Mouse (Mus musculus) forebrain, embryonic 10.5 days (tissue): ENCODE results near the gene Lpin1. TPM values are rescaled to one million over a fixed set of nuclear protein-coding genes. Genes with fewer than 3 reads are reported as not detected.

Experiments used
- DNase-seq: peaks from one replicate; pipeline ENCODE4 v3.0.0-alpha.2; 2017; ENCODE audit warnings: low spot score; ENCODE audit errors: extremely low spot score
- H3K27ac ChIP-seq: fragments of 300-500 bp; sonication (generic); 2 replicates; pipeline ENCODE4 v1.5.1; 2016; ENCODE audit warnings: mild to moderate bottlenecking
- H3K27me3 ChIP-seq: fragments of 300-500 bp; sonication (generic); 2 replicates; pipeline ENCODE4 v1.6.1; 2016; ENCODE audit warnings: mild to moderate bottlenecking; ENCODE audit not compliant: poor library complexity, severe bottlenecking
- H3K36me3 ChIP-seq: fragments of 300-500 bp; sonication (generic); replicated peaks from 2 replicates; pipeline ENCODE4 v1.6.1; 2016; ENCODE audit warnings: mild to moderate bottlenecking, moderate library complexity
- H3K4me1 ChIP-seq: fragments of 300-500 bp; sonication (generic); 2 replicates; pipeline ENCODE4 v1.6.1; 2016
- H3K4me3 ChIP-seq: fragments of 300-500 bp; sonication (generic); 2 replicates; pipeline ENCODE4 v1.5.1; 2016; ENCODE audit warnings: mild to moderate bottlenecking, moderate library complexity
- H3K9me3 ChIP-seq: fragments of 300-500 bp; sonication (generic); 2 replicates; pipeline ENCODE4 v1.6.1; 2016; ENCODE audit warnings: mild to moderate bottlenecking, moderate library complexity
- WGBS: fragments of 180-500 bp; shearing (Covaris S2); methylation state at CpG from one replicate; pipeline ENCODE4 v1.1.7; 2016; 5-methylcytosine and 5-hydroxymethylcytosine counted together
- polyA plus RNA-seq: library from polyadenylated mRNA; unstranded; fragments of >200 nt; fragmentation: Nextera tagmentation; extraction: Ambion mirVana; gene quantifications from 2 replicates; pipeline ENCODE4 v1.2.1, GENCODE M21; 2016

Gene Lpin1
- polyA plus RNA-seq, 1 experiment from 2014 or later: 4.4 TPM

DNA sequence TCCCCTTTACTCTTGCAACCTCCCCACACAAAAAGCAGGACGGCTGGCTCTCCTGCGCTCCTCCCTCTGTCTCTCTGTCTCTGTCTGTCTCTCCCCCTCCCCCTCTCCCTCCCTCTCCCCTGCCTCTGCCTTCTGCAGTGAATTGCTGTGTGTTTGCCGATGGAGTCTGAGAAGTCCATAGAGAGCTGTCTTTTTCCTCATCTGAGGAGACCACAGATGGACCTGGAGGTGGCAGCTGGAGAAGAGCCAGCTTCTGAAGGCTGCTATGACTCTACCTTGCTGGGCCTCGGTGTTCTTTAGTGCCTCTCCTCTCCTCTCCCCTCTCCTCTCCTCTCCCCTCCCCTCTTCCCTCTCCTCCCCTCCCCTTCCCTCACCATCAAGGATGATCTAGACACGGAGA lies 5.1 kb downstream of the Lpin1 start:
- WGBS: 80% methylated on average over 5 of the region's 5 CpGs
- DNase-seq: no peak
- peaks cover 6% of the 10 kb centered on the region; the same call in 1 of the 2 replicates for H3K4me1 ChIP-seq
- H3K27me3 ChIP-seq: no peaks in the 10 kb centered on the region
- no peak overlapping the region for H3K4me3 ChIP-seq
- no peaks in the 10 kb centered on the region for H3K36me3 ChIP-seq
- H3K9me3 ChIP-seq: peaks cover 5% of the 10 kb centered on the region; the same call in 1 of the 2 replicates
- no peak overlapping the region for H3K27ac ChIP-seq

DNA sequence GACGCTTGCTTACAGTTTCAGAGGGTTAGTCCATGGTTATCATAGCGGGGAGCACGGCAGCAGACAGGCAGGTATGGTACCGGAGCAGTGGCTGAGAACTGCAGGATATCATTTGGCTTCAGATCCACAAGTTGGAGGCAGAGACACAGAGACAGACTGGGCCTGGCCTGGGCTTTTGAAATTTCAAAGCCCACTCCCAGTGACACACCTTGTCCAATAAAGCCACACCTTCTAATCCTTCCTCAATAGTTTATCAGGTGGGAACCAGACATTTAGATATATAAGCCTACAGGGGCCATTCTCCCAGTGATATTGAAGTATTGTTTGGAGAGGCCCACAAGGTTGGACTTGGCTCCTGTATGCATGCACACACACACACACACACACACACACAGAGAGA lies 8.5 kb downstream of the Lpin1 start:
- Histone ChIP-seq H3K9me3 (no peaks in the 10 kb centered on the region), H3K27me3 (no peaks in the 10 kb centered on the region), H3K4me1 (peaks cover 20% of the 10 kb centered on the region), H3K36me3 (no peaks in the 10 kb centered on the region), H3K4me3 (no peak overlapping the region), H3K27ac (no peak overlapping the region)
- DNase-seq: no peak
- WGBS: 93% methylated on average over 4 of the region's 4 CpGs

DNA sequence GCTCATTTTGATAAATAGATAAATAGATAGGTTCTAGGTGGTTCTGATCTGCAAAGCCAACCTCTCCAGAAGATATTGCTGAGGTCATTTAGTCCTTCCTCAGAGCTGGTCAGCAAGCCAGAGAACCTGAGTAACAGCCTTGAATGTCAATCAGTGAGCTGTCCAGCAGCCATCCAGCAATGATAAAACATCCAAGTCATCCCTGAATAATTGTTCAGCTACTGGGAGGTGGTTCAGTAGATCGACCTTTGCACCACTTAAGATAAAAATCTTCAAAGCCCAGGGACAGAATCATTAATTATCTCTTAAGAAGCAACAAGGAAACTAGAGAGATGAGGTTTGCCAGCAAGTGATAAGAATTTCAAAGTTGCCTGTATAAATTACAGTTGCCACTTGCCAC lies 10.4 kb downstream of the Lpin1 start:
- DNase-seq: no peak
- no peak overlapping the region for H3K4me3 ChIP-seq
- H3K27me3 ChIP-seq: no peaks in the 10 kb centered on the region
- H3K9me3 ChIP-seq: no peaks in the 10 kb centered on the region
- 88% methylated on average over 1 of the region's 1 CpGs for WGBS
- no peaks in the 10 kb centered on the region for H3K36me3 ChIP-seq
- H3K27ac ChIP-seq: no peak overlapping the region
- peaks cover 20% of the 10 kb centered on the region for H3K4me1 ChIP-seq

DNA sequence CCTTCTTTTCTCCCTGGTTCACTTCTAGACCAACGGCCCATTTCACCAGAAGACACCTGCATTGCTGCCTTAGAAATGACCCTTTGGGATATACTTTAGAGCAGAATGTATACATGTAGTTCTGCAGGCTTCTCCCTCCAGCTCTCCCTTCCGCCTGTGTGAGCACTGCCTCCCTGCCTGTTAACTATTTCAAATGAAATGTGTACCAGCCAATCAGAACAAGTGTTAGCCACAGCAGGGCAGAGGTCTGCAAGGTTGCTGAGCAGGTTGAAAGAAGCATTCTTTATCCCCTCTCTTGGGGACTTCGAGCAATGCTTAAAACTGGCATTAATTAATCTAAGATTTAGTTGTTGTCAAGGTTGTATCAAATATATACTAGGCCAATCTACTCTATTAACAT lies 11.4 kb downstream of the Lpin1 start:
- Histone ChIP-seq H3K9me3 (no peaks in the 10 kb centered on the region), H3K27ac (no peak overlapping the region), H3K36me3 (no peaks in the 10 kb centered on the region), H3K4me3 (no peak overlapping the region), H3K27me3 (no peaks in the 10 kb centered on the region), H3K4me1 (peaks cover 20% of the 10 kb centered on the region)
- DNase-seq: no peak
- 59% methylated on average over 3 of the region's 3 CpGs for WGBS

DNA sequence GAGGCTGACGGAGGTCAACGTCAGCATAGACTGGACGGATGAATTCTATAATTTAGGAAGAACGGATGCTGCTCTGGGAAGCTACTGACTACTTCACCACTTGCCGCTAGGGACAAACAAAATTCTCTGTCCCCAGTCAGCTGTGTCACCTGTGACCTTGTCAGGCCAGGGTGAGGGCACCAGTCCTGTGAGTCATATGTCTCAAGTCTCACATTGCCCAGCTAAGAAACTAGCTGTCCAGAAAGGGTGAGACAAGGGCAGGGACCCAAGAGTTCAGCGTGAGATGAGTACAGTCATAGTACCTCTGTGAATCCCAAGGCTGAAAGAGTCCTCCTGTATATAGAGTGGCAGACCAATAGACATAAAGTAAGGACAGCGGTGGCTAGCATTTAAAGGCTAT lies 17.0 kb downstream of the Lpin1 start:
- Histone ChIP-seq H3K4me1 (peaks cover 47% of the 10 kb centered on the region), H3K9me3 (no peaks in the 10 kb centered on the region), H3K27me3 (peaks cover 12% of the 10 kb centered on the region), H3K36me3 (no peaks in the 10 kb centered on the region), H3K27ac (0 out of 2 replicates have a peak overlapping the region, but pooled peaks have one; percentile 6), H3K4me3 (no peak overlapping the region)
- 94% methylated on average over 7 of the region's 7 CpGs for WGBS
- no peak for DNase-seq

DNA sequence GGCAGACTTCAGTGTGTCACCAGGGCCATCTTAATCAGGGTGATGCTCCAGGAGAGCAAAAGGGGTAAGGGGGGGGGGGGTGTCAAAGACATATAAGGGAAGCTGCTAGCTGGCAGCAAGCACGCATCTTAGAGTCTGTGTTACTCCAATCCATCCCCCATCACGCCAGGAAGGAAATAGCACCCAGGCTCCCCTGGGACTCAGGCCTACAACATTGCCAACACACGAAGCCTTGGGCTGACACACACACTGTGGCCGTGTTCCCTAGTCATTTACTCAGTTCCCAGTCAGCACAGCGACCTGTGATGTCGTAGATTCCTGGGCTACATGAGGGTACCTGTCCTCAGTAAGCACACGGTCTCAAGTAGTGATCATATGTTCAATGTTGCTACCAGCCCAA lies 17.8 kb downstream of the Lpin1 start:
- no peaks in the 10 kb centered on the region for H3K36me3 ChIP-seq
- H3K4me3 ChIP-seq: no peak overlapping the region
- H3K27ac ChIP-seq: peak overlapping the region; percentile 79
- DNase-seq: no peak
- H3K27me3 ChIP-seq: peaks cover 12% of the 10 kb centered on the region
- WGBS: 86% methylated on average over 7 of the region's 7 CpGs
- peaks cover 55% of the 10 kb centered on the region for H3K4me1 ChIP-seq
- no peaks in the 10 kb centered on the region for H3K9me3 ChIP-seq

DNA sequence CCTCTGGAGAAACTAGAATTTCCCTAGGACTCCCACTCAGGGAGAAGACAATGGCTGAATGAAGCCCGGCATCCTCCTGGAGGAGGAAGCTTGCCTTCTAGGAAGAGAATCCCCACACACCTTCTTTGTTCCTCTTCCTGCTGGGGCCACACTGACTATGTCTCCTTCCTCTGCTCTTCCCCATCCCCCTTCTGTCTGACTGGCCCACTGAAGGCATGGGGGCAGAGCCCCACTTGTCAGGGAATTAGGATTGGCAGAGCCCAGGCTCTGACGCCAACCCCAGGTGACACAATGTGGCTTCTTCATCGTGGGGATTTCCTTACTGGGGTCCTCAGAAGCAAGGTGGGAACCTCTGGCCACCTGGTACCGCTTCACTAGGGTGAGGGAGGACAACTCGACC lies 18.3 kb downstream of the Lpin1 start:
- no peaks in the 10 kb centered on the region for H3K36me3 ChIP-seq
- H3K27ac ChIP-seq: peak overlapping the region; percentile 79
- DNase-seq: no peak
- WGBS: 62% methylated on average over 5 of the region's 5 CpGs
- peaks cover 59% of the 10 kb centered on the region for H3K4me1 ChIP-seq
- H3K9me3 ChIP-seq: no peaks in the 10 kb centered on the region
- H3K27me3 ChIP-seq: peaks cover 12% of the 10 kb centered on the region
- no peak overlapping the region for H3K4me3 ChIP-seq

DNA sequence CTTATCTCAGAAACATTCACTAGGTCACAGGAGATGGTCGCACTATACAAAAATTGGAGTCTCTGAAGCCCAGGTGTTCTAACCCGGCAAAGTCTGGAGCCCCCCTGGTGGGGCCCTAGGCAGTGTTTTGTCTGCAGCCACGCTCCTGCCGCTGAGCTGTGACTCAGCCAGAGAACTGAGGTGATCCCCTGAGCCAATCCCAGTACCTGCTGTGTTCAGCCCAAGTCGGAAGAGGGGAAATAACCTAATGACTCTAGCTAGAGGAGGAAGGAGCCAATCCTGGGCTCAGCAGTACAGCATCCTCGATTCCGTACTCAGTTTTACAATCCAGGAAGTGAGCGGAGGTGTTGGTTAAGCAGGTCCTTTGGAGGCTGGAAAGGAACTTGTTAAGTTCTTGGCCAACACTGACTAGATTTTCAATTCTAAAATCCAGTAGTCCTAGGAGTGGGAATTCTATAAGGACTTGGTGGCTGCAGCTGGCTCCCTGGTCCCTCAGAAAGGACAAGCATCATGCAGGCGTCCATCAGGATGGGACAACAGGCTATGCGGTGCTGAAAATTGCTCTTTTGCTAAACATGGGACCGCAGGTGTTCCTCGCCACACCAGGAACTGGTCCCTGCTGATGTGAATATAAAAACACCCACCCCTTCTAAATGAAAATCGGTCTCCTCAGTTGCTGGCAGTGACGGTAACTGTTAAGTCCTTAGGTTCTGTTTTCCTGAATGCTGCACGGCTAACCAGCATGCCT lies 19.1 kb downstream of the Lpin1 start:
- peak overlapping the region; percentile 43 for H3K4me3 ChIP-seq
- peak; percentile 85 for DNase-seq
- no peaks in the 10 kb centered on the region for H3K36me3 ChIP-seq
- H3K9me3 ChIP-seq: no peaks in the 10 kb centered on the region
- WGBS: 9% methylated on average over 15 of the region's 15 CpGs
- H3K27ac ChIP-seq: peak overlapping the region; percentile 79
- peaks cover 59% of the 10 kb centered on the region for H3K4me1 ChIP-seq
- H3K27me3 ChIP-seq: peaks cover 12% of the 10 kb centered on the region

DNA sequence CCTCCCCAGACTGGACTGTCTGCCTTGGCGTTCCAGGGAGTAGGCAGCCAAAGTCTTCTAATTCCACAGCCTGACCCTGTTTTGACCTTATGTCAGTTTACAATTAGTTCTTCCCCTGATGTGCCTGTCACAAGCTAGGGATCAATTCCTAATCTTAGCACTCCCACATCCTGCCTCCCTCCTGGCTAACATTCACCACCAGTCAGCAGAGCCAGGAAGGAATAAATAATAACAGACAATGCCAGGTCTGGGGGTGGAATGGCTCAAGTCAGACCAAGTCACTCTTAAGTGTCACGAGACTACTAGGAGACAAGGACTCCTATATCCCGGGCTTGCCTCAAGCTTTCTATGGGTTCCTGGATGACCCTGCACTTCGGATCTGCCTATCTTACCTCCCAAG lies 20.8 kb downstream of the Lpin1 start:
- DNase-seq: no peak
- no peaks in the 10 kb centered on the region for H3K36me3 ChIP-seq
- peaks cover 12% of the 10 kb centered on the region for H3K27me3 ChIP-seq
- no peaks in the 10 kb centered on the region for H3K9me3 ChIP-seq
- H3K4me3 ChIP-seq: peak overlapping the region; percentile 76
- peaks cover 59% of the 10 kb centered on the region for H3K4me1 ChIP-seq
- peak overlapping the region; percentile 89 for H3K27ac ChIP-seq
- WGBS: 30% methylated on average over 4 of the region's 4 CpGs

DNA sequence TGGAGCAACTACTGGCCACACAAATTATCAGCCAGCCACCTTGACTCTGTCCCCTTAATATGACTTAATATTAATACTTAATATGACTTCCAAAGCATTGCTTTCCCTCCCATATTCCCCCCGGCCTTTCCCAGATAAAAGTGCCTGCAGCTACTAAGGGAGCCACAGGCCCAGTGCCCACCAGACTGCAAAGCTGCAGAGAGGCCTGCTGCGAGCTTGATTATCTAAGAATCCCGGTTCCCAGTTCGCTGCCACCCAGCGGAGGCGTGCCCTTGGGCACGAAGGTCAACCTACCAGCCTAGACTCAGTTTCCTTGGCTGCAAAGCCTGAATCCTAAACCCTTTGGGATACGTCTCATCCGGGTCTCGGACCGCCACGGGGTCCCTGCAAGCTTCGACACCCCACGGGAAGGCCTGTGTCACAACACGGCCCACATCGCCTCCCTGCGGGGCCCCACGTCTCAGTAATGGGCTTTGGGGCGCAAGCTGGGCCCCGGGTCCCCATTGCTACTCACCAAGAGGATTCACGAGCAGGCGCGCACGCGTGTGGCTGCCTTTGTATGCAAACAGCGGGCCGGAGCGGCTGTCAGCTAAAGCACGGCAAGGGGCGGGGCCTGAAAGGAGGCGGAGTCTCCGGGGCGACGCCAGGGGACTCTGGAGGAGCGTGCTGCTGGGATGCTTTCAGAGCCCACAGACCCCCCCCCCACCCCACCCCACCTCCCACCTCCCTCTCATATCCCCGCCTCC lies 21.4 kb downstream of the Lpin1 start:
- WGBS: under 1% methylated on average over 36 of the region's 36 CpGs
- H3K36me3 ChIP-seq: no peaks in the 10 kb centered on the region

DNA sequence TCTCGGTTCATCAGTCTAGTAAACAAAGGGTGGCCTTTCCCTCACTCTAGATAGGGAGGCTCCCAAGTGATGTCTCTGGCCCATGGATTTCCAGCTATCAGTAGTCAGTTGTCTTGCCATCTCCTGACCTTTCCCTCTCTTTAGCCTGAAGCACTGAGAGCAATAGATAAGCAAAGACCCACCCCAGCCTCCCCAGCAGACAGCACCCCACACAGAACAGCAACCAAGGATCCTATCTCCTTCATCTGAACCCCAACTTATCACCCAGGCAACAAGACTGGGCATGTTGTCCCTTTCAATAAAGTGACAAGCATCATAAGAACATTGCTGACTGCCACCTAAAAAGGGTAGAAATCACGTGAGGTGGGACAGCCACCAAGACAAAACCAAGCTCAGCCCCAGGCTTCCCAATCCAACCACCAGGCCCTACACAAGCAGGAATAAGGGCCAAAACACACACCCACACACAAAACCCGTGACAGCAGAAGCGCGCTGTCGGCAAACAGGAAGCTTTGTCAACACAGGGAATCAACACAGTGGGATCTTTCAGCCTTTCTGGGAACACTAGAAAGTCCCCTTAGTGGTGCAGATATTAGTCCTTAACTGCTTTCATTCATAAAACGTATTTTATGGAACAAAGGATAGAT lies 22.2 kb downstream of the Lpin1 start:
- Histone ChIP-seq H3K36me3 (no peaks in the 10 kb centered on the region), H3K27me3 (peaks cover 12% of the 10 kb centered on the region), H3K27ac (peak overlapping the region; percentile 89), H3K9me3 (no peaks in the 10 kb centered on the region), H3K4me1 (peaks cover 69% of the 10 kb centered on the region), H3K4me3 (peak overlapping the region; percentile 76)
- DNase-seq: no peak
- 33% methylated on average over 7 of the region's 7 CpGs for WGBS

More for the DNA sequence above, 21.4 kb downstream of the Lpin1 start:
- H3K9me3 ChIP-seq: no peaks in the 10 kb centered on the region
- DNase-seq: peak; percentile 89
- peaks cover 12% of the 10 kb centered on the region for H3K27me3 ChIP-seq
- peak overlapping the region; percentile 76 for H3K4me3 ChIP-seq
- H3K4me1 ChIP-seq: peaks cover 61% of the 10 kb centered on the region
- peak overlapping the region; percentile 89 for H3K27ac ChIP-seq

DNA sequence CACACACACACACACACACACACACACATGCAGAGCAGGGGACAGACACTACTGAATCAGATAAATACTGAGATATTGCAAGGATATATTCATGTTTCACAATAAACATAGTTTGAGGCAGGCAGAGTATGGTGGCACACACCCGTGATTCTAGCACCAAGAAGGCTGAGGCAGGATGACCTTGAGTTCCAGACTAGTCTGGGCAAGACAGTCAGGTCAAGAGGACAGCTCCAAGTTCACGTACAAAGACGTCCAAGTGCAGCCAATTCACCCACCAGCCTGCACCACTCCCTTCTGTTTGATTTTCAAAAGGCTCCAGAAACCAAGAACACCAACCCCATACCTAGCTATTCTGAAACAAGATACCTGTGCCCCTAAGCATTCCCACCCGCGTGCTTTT lies 23.0 kb downstream of the Lpin1 start:
- Histone ChIP-seq H3K36me3 (no peaks in the 10 kb centered on the region), H3K27me3 (peaks cover 10% of the 10 kb centered on the region), H3K27ac (no peak overlapping the region), H3K4me1 (peaks cover 64% of the 10 kb centered on the region), H3K9me3 (no peaks in the 10 kb centered on the region), H3K4me3 (0 out of 2 replicates have a peak overlapping the region, but pooled peaks have one; percentile 76)
- 84% methylated on average over 5 of the region's 5 CpGs for WGBS
- no peak for DNase-seq

DNA sequence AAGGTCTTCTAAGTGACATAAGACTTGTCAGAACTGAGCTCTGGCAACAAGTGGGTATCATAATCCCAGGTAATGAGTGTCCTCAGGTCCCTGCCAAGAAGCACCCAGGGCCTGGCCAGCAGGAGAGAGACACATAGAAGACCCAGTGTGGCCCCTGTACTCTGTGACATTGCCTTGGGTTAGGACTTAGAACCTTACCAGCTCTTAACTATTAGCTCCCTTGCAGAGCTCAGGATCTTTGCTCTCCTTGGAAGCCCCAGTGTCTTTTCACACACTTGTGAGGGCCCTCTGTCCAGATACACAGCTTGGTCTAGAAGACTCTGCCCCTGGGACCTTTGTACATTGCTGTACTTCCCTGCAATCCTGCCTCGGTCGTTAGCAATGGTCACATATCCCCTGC lies 23.7 kb downstream of the Lpin1 start:
- H3K36me3 ChIP-seq: no peaks in the 10 kb centered on the region

More for the DNA sequence above, 23.7 kb downstream of the Lpin1 start:
- H3K4me3 ChIP-seq: no peak overlapping the region
- WGBS: 85% methylated on average over 2 of the region's 2 CpGs
- H3K27me3 ChIP-seq: peaks cover 4% of the 10 kb centered on the region; the same call in 1 of the 2 replicates
- no peak overlapping the region for H3K27ac ChIP-seq
- no peaks in the 10 kb centered on the region for H3K9me3 ChIP-seq
- peaks cover 58% of the 10 kb centered on the region for H3K4me1 ChIP-seq
- DNase-seq: no peak
